Mouse (Mus musculus): ENCODE measurements at regions not wholly inside any gene's neighbourhood (a gene's known extent, or its start where the extent isn't known, plus 50 kb on each side); places are given as distances from the start of the nearest gene placed in this dataset.

GRCm38 (mm10) chr8:113141131-113141530 lies 494.3 kb upstream of the Mon1b start:
- no peak for TF ChIP-seq EP300 (IDR thresholded peaks at IDR 0.05; ENCODE audit: insufficient read depth, low read depth, low read length)
- TF ChIP-seq CTCF (IDR thresholded peaks at IDR 0.05; ENCODE audit: low read depth, low read length) = no peak
